Mouse (Mus musculus) lung, postnatal 0 days (tissue): ENCODE measurements around the gene Esf1.

Experiments used
- CTCF ChIP-seq: IDR thresholded peaks from 2 replicates; pipeline ENCODE4 v1.5.1; 2016; ENCODE audit warnings: antibody characterized with exemption, mild to moderate bottlenecking
- EP300 ChIP-seq: IDR thresholded peaks from 2 replicates; pipeline ENCODE4 v1.6.1; 2016; ENCODE audit warnings: antibody characterized with exemption, mild to moderate bottlenecking, control low read depth

GRCm38 (mm10) chr2:140113851-140114250 lies 56.5 kb downstream of the Esf1 start:
- no peak for TF ChIP-seq EP300
- no peak for TF ChIP-seq CTCF
